Mouse (Mus musculus): Measurements from ENCODE around the gene Olfr282.

DNA sequence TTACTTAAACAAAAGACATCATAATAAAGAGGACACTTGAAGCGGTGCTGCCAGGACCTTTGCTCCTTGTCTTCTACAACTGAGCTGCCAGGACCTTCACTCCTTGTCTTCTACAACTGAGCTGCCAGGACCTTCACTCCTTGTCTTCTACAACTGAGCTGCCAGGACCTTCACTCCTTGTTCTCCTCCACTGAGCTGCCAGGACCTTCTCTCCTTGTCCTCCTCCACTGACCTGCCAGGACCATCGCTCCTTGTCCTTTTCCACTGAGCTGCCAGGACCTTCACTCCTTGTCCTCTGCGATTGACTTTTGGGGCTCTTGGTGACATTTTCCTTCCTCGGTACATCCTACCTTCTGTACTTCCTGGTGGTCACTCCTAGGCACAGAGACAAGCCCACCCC is 17.5 kb downstream of the Olfr282 start:
- TF ChIP-seq CTCF (IDR thresholded peaks at IDR 0.05; ENCODE audit: low read depth) = no peak
- TF ChIP-seq EP300 (optimal IDR thresholded peaks at IDR 0.05) = no peak

All from stomach, postnatal 0 days (tissue).